Mouse (Mus musculus) heart, postnatal 0 days (tissue): ENCODE results near the gene Cnnm3.

Experiments
- CTCF ChIP-seq: IDR thresholded peaks from 2 replicates; pipeline ENCODE4 v1.5.1; 2016; ENCODE audit warnings: antibody characterized with exemption, control low read depth, low read depth
- EP300 ChIP-seq: IDR thresholded peaks from 2 replicates; pipeline ENCODE4 v1.6.1; 2016; ENCODE audit warnings: antibody characterized with exemption, low read depth

DNA sequence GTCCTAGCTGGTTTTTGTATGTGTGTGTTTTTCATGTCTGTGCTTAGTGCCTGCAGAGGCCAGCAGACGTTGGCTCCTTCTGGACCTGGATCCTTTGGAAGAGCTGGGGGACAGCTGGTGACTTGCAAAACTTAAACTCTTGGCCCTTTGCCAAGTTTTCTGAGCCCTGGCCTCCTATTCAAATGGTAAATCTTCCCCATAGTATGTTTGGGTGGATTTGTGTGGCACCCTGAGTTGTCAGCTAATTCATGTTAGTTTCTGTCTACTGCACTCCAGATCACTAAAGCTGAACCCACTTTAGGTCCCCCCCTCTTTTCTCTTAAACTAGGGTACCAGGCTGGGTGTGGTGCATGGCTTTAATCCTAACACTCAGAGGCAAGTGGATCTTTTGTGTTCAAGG is 16.7 kb downstream of the Cnnm3 start:
- TF ChIP-seq CTCF = no peak
- no peak for TF ChIP-seq EP300
